Mouse (Mus musculus) forebrain, embryonic 16.5 days (tissue): Measurements from ENCODE around the gene Sephs1. TPM values are rescaled to one million over a fixed set of nuclear protein-coding genes. Genes with fewer than 3 reads are reported as not detected.

Experiments used
- ATAC-seq: fragments of 200-750 bp; cut with Nextera tagmentation; 2 replicates; pipeline ENCODE4 v1.8.0; 2017; ENCODE audit warnings: mild to moderate bottlenecking, moderate library complexity
- H3K27ac ChIP-seq: fragments of 300-500 bp; sonication (generic); 2 replicates; pipeline ENCODE4 v1.5.1; 2014; ENCODE audit warnings: low read length, control low read depth
- H3K27me3 ChIP-seq: fragments of 300-500 bp; sonication (generic); replicated peaks from 2 replicates; pipeline ENCODE4 v1.6.1; 2014; ENCODE audit warnings: low read length; ENCODE audit not compliant: control insufficient read depth, insufficient read depth
- H3K36me3 ChIP-seq: fragments of 300-500 bp; sonication (generic); 2 replicates; pipeline ENCODE4 v1.6.1; 2014; ENCODE audit not compliant: control insufficient read depth, insufficient read depth
- H3K4me1 ChIP-seq: fragments of 300-500 bp; sonication (generic); replicated peaks from 2 replicates; pipeline ENCODE4 v1.6.1; 2014; ENCODE audit warnings: low read length; ENCODE audit not compliant: control insufficient read depth, insufficient read depth
- H3K4me2 ChIP-seq: fragments of 300-500 bp; sonication (generic); 2 replicates; pipeline ENCODE4 v1.6.1; 2014; ENCODE audit warnings: mild to moderate bottlenecking, low read length, control low read depth
- H3K4me3 ChIP-seq: fragments of 300-500 bp; sonication (generic); replicated peaks from 2 replicates; pipeline ENCODE4 v1.5.1; 2014; ENCODE audit warnings: mild to moderate bottlenecking, low read length, control low read depth
- H3K9ac ChIP-seq: fragments of 300-500 bp; sonication (generic); replicated peaks from 2 replicates; pipeline ENCODE4 v1.6.1; 2014; ENCODE audit warnings: low read depth, low read length, control low read depth
- H3K9me3 ChIP-seq: fragments of 300-500 bp; sonication (generic); 2 replicates; pipeline ENCODE4 v1.6.1; 2016; ENCODE audit warnings: low read length; ENCODE audit not compliant: control insufficient read depth
- WGBS: fragments of 180-500 bp; shearing (Covaris S2); extraction: QIAGEN DNeasy Blood & Tissue Kit; methylation state at CpG from one replicate; pipeline ENCODE4 v1.1.7; 2014; 5-methylcytosine and 5-hydroxymethylcytosine counted together
- polyA plus RNA-seq: library from polyadenylated mRNA; unstranded; fragments of >200 nt; fragmentation: Nextera tagmentation; extraction: Ambion mirVana; gene quantifications from 2 replicates; pipeline ENCODE4 v1.2.1, GENCODE M21; 2015

The Sephs1 gene
- polyA plus RNA-seq, 1 experiment from 2014 or later, result 77.4 TPM

- no peak overlapping the region for H3K4me2 ChIP-seq
- H3K4me1 ChIP-seq, result no peaks in the 10 kb centered on the region
- WGBS, result 95% methylated on average over 4 of the region's 4 CpGs
- H3K27ac ChIP-seq, result no peak overlapping the region
- H3K36me3 ChIP-seq, result peaks cover 49% of the 10 kb centered on the region
- H3K9me3 ChIP-seq, result no peaks in the 10 kb centered on the region
- ATAC-seq, result no peak
- H3K9ac ChIP-seq, result no peak overlapping the region
- H3K27me3 ChIP-seq, result no peaks in the 10 kb centered on the region
- H3K4me3 ChIP-seq, result no peak overlapping the region
Measured at GRCm38 (mm10) chr2:4896970-4897369, 15.6 kb downstream of the Sephs1 start.

- Histone ChIP-seq H3K4me3 (no peak overlapping the region), H3K4me2 (no peak overlapping the region), H3K4me1 (no peaks in the 10 kb centered on the region; the same call in 1 of the 2 replicates), H3K27ac (no peak overlapping the region), H3K27me3 (no peaks in the 10 kb centered on the region), H3K9me3 (no peaks in the 10 kb centered on the region), H3K36me3 (peaks cover 40% of the 10 kb centered on the region), H3K9ac (no peak overlapping the region)
- 91% methylated on average over 6 of the region's 6 CpGs for WGBS
- ATAC-seq, result no peak
Measured at GRCm38 (mm10) chr2:4900624-4901023, 19.3 kb downstream of the Sephs1 start.

DNA sequence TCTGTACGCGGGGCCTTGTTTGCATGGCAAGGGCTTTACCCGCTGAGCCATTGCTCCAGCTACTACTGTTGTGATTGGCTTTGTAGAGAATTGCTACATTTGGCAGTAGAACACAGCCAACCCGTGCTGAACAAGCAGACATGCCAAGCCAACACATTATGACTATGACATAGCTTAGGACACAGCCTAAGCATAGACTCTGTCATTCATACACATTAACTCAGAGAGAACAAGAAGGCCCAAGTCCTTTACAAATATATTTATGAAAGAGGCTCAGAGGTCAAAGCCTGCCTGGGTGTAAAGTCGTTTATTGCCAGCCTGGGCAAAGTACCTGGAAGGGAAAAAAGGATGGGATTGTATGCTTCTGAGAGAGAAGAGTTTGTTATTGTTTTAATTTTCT lies 21.0 kb downstream of the Sephs1 start:
- ATAC-seq, result no peak
- Histone ChIP-seq H3K4me2 (no peak overlapping the region), H3K4me1 (no peaks in the 10 kb centered on the region; the same call in 1 of the 2 replicates), H3K9me3 (no peaks in the 10 kb centered on the region), H3K27me3 (no peaks in the 10 kb centered on the region), H3K4me3 (no peak overlapping the region), H3K9ac (no peak overlapping the region), H3K27ac (no peak overlapping the region), H3K36me3 (peaks cover 53% of the 10 kb centered on the region)
- WGBS, result 90% methylated on average over 5 of the region's 5 CpGs

DNA sequence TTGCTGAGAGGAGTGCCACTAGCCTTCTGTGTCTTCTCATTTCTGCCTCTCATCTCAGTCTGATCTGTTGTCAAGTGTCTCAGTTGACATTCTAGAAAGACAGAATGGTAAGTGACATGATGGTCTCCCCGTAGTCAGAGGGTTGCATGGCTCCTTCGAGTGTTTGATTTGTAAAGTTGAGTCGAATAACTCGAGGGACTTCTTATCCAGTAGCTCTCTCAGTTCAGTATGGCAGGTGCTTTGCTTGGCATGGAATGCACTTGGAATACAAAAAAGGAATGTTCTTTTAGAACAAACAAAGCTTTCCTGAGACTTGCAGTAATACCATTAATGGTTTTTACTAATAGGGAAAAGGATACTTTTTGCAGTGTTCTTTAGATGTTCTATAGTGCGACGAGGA lies 25.8 kb downstream of the Sephs1 start:
- no peak overlapping the region for H3K9ac ChIP-seq
- no peaks in the 10 kb centered on the region for H3K27me3 ChIP-seq
- H3K27ac ChIP-seq, result no peak overlapping the region
- H3K9me3 ChIP-seq, result no peaks in the 10 kb centered on the region
- no peak for ATAC-seq
- no peak overlapping the region for H3K4me2 ChIP-seq
- H3K4me1 ChIP-seq, result no peaks in the 10 kb centered on the region; the same call in 1 of the 2 replicates
- no peak overlapping the region for H3K4me3 ChIP-seq
- H3K36me3 ChIP-seq, result peaks cover 27% of the 10 kb centered on the region
- 81% methylated on average over 6 of the region's 6 CpGs for WGBS

DNA sequence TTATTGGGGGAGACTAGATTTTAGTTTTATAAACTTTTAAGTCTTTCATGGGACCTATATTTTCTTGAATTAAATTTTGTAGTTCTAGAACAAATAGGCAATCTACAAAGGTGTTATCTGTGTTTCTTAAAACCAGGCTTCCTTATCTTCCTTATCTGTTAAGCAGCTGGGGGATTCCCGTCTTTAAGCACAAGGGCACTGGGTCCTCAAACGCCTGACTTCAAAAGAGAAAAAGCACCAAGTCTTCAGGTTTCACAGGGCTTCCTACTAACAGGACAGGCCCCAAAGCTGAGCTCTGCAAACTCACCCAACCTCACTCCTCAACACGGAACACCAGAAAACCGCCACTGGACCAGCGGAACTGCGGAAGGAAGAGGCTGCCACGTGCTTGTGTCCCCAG lies 26.6 kb downstream of the Sephs1 start:
- H3K4me2 ChIP-seq, result no peak overlapping the region
- H3K36me3 ChIP-seq, result peaks cover 27% of the 10 kb centered on the region
- no peaks in the 10 kb centered on the region for H3K9me3 ChIP-seq
- 89% methylated on average over 7 of the region's 7 CpGs for WGBS
- no peak overlapping the region for H3K27ac ChIP-seq
- no peak for ATAC-seq
- no peak overlapping the region for H3K9ac ChIP-seq
- H3K27me3 ChIP-seq, result no peaks in the 10 kb centered on the region
- H3K4me3 ChIP-seq, result no peak overlapping the region
- no peaks in the 10 kb centered on the region; the same call in 1 of the 2 replicates for H3K4me1 ChIP-seq

DNA sequence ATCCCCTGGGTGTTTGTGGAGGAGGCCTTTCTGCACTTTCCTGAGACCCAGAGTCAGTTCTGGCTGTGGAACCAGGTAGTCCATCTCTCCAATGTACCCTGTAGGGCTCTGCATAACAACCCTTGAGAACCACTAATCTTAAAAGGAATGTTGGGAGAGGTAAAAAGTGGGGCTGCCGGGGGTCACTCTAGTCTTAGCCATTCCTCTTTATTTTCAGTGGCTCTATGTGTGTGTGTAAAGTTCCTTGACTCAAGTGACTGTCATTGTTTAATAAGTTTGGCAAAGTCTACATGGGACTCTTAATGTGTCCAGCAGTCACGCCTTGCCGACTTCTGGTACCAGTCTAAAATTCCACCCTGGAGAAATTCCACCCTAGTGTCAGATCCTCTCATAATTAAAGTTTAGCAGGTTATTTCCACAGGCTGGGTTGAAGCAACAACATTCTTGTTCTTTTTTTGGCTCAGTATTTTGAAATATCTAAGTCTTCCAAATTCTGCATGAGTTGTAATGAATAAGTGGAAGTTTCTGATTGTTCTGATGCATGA lies 27.5 kb downstream of the Sephs1 start:
- Histone ChIP-seq H3K27ac (no peak overlapping the region), H3K9me3 (no peaks in the 10 kb centered on the region), H3K4me1 (no peaks in the 10 kb centered on the region; the same call in 1 of the 2 replicates), H3K27me3 (no peaks in the 10 kb centered on the region), H3K36me3 (peaks cover 27% of the 10 kb centered on the region), H3K4me3 (no peak overlapping the region), H3K4me2 (no peak overlapping the region), H3K9ac (no peak overlapping the region)
- WGBS, result 91% methylated on average over 3 of the region's 3 CpGs
- no peak for ATAC-seq

DNA sequence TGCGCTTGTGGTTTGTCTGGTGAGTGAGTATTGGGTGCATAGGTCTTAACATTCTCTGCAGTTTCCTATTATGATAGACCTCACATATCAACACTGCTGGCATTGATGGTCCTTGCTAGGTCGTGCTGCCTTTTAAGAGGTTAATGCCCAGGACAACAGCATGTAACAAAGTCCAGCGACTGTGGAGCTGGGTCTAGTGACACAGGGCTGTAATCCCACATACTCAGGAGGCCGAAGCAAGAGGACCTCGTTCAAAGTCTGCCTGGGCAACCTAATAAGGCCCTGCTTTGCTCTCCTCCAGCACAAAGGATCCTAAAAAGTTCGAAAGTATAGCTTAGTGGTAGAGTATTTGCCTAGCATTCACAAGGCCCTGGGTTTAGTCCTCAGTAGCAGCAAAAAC lies 28.5 kb downstream of the Sephs1 start:
- H3K9me3 ChIP-seq, result no peaks in the 10 kb centered on the region
- no peaks in the 10 kb centered on the region; the same call in 1 of the 2 replicates for H3K4me1 ChIP-seq
- H3K4me3 ChIP-seq, result no peak overlapping the region
- H3K9ac ChIP-seq, result no peak overlapping the region
- no peak overlapping the region for H3K27ac ChIP-seq
- H3K36me3 ChIP-seq, result peaks cover 24% of the 10 kb centered on the region
- no peak overlapping the region for H3K4me2 ChIP-seq
- H3K27me3 ChIP-seq, result no peaks in the 10 kb centered on the region
- WGBS, result 73% methylated on average over 6 of the region's 6 CpGs
- ATAC-seq, result no peak

GRCm38 (mm10) chr2:4910521-4910920 lies 29.2 kb downstream of the Sephs1 start:
- no peak overlapping the region for H3K4me2 ChIP-seq
- no peak overlapping the region for H3K9ac ChIP-seq
- no peaks in the 10 kb centered on the region for H3K4me1 ChIP-seq
- no peak overlapping the region for H3K27ac ChIP-seq
- 92% methylated on average over 4 of the region's 4 CpGs for WGBS
- no peaks in the 10 kb centered on the region for H3K9me3 ChIP-seq
- H3K4me3 ChIP-seq, result no peak overlapping the region
- H3K36me3 ChIP-seq, result peaks cover 21% of the 10 kb centered on the region
- ATAC-seq, result no peak
- no peaks in the 10 kb centered on the region for H3K27me3 ChIP-seq

- 0 out of 2 replicates have a peak, but pooled peaks cover 3% of the 10 kb centered on the region for H3K4me1 ChIP-seq
- no peak overlapping the region for H3K4me3 ChIP-seq
- no peaks in the 10 kb centered on the region for H3K9me3 ChIP-seq
- H3K9ac ChIP-seq, result no peak overlapping the region
- 58% methylated on average over 7 of the region's 7 CpGs for WGBS
- H3K27me3 ChIP-seq, result no peaks in the 10 kb centered on the region
- H3K4me2 ChIP-seq, result no peak overlapping the region
- no peak for ATAC-seq
- H3K36me3 ChIP-seq, result no peaks in the 10 kb centered on the region
- H3K27ac ChIP-seq, result no peak overlapping the region
Measured at GRCm38 (mm10) chr2:4913949-4914348, 32.6 kb downstream of the Sephs1 start.

- peaks cover 7% of the 10 kb centered on the region; the same call in 1 of the 2 replicates for H3K4me1 ChIP-seq
- H3K4me2 ChIP-seq, result no peak overlapping the region
- H3K27ac ChIP-seq, result no peak overlapping the region
- no peak overlapping the region for H3K9ac ChIP-seq
- no peak overlapping the region for H3K4me3 ChIP-seq
- 74% methylated on average over 6 of the region's 6 CpGs for WGBS
- ATAC-seq, result no peak
- no peaks in the 10 kb centered on the region for H3K36me3 ChIP-seq
- H3K27me3 ChIP-seq, result no peaks in the 10 kb centered on the region
- H3K9me3 ChIP-seq, result no peaks in the 10 kb centered on the region
Measured at GRCm38 (mm10) chr2:4916037-4916436, 34.7 kb downstream of the Sephs1 start.
